Mouse (Mus musculus): ENCODE data around the gene Myadml2. TPM values are rescaled to one million over a fixed set of nuclear protein-coding genes. Genes with fewer than 3 reads are reported as not detected.

Myadml2 gene
- total RNA-seq, 2 experiments from 2014 or later, result 5.9 to 6.0 TPM

DNA sequence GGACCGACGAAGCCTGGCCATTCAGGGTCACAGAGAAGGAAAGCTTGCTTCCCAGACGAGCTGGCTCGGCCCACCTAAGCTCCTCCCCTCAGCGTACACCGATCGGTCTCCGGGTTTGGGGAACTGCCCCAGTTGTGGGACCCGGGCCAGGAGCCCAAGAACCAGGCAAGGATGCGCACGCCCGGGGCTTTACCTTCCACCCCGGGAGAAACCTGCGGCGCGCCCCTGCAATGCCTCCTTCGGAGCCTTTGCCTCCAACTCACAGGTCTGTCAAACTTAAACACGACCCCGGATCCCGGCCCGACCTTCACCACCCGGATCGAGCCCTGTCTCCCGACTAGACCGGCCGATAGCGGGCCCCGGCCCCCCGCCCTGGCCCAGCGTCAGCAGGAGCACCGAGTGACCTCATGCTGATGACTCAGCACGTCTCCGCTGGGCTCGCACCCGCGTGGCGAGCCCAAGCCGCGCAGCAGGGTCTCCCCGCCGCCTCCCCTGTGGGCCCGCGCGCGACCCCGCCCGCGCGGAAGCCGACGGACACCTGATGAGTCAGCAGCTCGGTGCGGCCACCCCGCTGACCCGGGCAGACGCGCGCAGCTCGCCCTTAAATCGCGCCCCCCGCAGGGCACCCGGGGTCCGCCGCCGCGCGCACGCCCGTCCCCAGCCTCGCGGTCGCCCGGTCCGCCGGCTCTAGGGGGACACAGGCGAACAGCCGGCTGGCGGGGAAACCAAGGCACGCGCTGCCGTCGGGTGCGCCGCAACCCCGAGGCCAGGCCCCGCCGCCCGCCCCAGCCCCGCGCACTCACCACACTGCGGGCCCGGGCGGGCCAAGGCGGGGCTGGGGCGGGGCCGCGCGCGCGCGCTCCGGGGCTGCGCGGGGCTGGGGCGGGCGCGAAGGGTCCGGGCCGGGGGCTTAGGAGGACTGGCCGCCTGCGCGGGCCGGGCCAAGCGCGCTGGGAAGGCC is 15.1 kb downstream of the Myadml2 start:
- DNase-seq (ENCODE audit: low spot score in 2 of 2), result peak in 1 of 2 experiments; percentile 69
- intact Hi-C loops (cut with DNase I), result no loop called here

GRCm38 (mm10) chr11:120631726-120632448 is 16.1 kb downstream of the Myadml2 start:
- intact Hi-C loops (cut with DNase I), result no loop called here
- DNase-seq (ENCODE audit: low spot score in 2 of 2), result no peak

DNA sequence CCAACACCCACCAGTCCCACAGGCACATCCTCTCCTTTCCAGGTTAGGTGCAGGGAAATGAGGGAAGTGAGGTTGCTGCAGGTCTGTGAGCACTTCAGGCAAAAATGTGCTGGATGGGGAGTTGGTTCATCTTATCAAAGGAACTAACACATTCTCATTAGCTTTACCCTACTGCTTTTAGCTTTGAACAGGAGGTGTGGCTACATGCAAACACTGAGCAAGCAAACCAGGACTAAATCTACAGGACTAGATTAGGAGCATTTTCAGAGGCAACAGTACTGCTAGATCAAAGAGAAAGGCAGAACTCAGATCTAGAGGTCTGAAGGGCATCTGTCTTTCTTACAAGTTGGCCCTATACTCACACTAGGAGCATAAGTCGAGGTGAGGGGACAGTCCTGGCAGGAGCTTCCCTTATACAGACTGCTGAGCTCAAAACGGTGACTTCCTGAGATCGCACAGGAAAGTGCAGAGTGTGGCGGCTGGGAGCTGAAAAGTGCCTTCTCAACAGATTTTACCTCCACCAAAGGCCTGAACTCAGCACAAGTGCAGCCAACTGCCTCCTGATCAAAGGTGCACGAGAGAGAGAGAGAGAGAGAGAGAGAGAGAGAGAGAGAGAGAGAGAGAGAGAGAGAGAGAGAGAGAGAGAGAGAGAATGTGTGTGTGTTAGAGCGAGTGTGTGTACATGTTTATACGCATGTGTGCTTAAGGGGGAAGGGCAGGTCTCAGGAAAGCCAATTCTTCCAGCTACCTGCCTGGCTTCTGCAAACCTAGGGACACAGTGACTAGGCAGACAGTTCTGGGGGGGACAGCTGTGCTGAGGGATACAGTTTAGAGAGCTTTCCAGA is 16.9 kb downstream of the Myadml2 start:
- intact Hi-C loops (cut with DNase I), result no loop called here
- no peak for DNase-seq (ENCODE audit: low spot score in 2 of 2)

DNA sequence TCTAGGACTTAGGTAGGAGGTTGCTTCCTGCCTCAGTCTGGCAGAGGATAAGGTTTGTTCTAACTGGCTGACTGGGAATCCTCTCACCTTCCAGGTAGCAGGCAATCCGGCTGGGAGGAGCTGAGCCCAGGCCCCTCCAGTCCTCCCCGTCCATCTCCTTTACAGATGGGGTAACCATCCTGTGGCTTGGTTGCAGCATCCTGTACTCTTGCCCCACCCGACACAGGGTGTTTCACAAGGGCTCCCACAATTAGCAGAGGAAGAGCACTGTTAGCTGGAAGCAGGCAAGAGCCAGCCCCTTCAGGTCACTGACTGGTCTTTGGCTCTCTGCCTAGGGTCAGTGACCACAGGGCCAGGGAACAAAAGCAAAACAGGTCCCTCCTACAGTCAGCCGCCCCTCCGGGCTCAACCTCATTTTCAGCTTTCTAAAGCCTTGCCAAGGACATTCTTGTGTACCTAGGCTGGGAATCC is 17.5 kb downstream of the Myadml2 start:
- intact Hi-C loops (cut with DNase I), result no loop called here

GRCm38 (mm10) chr11:120629911-120630310 is 18.0 kb downstream of the Myadml2 start:
- intact Hi-C loops (cut with DNase I), result loop anchor here (5.0 kb wide), 1 partner anchor 82 kb away; the partner anchor contains the start of genes Cenpx and Lrrc45
- DNase-seq (ENCODE audit: low spot score in 2 of 2), result no peak

More for the DNA sequence above, 17.5 kb downstream of the Myadml2 start:
- DNase-seq (ENCODE audit: low spot score in 2 of 2), result peak in 1 of 2 experiments; percentile 1

DNA sequence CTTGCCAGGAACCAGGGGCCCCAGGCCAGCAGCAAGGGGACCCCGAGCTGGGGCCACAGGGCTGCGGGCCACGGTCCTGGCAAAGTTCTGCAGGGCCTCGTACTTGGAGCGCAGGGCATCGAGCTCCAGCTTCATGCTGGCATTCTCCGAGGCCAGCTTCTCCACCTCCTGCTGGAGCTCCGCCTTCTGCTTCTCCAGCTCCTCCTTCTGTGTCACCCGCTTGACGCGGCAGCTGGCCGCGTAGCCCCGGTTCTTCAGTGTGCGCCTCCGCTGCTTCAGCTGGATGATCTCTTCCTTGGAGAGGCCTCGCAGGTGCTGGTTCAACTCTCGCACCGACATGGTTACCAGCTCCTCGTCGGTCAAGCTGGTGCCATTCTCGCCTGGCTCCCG is 18.6 kb downstream of the Myadml2 start:
- intact Hi-C loops (cut with DNase I), result loop anchor here (5.0 kb wide), 1 partner anchor 83 kb away; the partner anchor contains the start of genes Cenpx and Lrrc45
- no peak for DNase-seq (ENCODE audit: low spot score in 2 of 2)

DNA sequence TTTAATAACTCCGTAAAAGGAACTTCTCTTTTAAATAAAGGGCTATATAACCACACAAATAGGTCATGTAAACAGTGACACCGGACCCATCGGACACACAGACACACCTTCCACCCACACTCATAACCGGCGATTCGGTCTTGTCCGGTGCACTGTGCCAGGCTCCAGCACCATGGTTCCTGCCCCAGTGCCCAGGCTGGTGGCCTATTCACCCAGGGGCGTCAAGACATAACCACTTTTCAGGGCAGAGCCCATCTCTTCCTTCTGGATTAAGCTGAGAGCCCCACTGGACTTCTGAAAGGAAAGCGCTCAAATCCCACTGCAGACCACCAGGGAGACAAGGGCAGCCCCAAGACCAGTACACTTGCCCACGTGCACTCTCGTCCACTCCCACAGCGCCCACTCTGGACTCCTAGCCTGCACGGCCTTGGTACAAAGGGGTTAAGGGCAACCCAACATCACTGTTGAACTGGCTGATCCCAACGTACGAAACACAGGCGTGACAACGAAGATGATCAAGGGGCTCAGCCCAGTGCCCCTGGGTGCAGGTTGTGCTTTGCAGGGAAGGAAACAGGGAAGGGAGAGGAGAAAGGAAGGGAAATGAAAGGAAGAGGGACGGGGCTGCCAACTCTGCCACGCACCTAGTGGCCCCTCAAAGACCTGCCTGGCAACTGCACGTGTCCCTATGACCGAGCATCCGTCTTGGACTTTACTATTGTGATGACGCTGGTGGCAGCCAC is 19.2 kb downstream of the Myadml2 start:
- intact Hi-C loops (cut with DNase I), result loop anchor here (5.0 kb wide), 1 partner anchor 84 kb away; the partner anchor contains the start of genes Cenpx and Lrrc45
- no peak for DNase-seq (ENCODE audit: low spot score in 2 of 2)

- intact Hi-C loops (cut with DNase I), result loop anchor here (5.0 kb wide), 1 partner anchor 85 kb away; the partner anchor contains the start of genes Cenpx and Lrrc45
- no peak for DNase-seq (ENCODE audit: low spot score in 2 of 2)
Observed at GRCm38 (mm10) chr11:120627468-120628300, 20.3 kb downstream of the Myadml2 start.

GRCm38 (mm10) chr11:120626785-120627467 is 21.0 kb downstream of the Myadml2 start:
- intact Hi-C loops (cut with DNase I), result loop anchor here (5.0 kb wide), 1 partner anchor 85 kb away; the partner anchor contains the start of genes Cenpx and Lrrc45
- no peak for DNase-seq (ENCODE audit: low spot score in 2 of 2)

DNA sequence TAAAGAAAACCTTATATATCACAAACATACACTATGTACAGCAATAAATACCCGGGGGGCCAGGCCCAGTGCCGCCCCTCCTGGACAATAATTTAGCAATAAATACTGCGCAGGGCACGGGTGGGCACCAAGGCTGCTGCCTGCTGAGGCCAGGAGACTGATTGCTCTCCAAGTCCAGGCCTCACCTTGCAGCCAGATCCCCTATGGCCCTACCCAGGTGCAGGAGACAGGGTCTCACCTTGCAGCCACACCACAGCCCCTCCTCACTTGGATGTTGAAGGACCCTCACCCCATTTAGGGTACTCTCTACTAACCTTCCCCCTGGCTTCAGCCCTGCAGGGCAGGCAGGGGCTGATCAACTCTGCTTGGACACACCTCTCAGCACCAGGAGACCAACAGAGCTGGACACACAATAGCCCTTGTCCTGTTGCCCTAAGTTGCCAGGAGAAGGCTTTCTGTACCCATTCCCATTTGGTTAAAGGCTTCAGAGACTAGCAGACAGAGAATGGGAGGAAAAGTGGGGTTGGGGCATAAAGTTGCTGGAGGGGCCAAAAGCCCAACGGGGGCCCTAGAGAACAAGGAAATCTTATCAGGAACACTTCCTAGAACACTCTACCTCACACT is 22.7 kb downstream of the Myadml2 start, which contains the start of gene Sirt7:
TSS of gene Sirt7 (minus strand) at position 89 of the 624 bp plus-strand sequence.
- DNase-seq (ENCODE audit: low spot score in 2 of 2), result no peak
- intact Hi-C loops (cut with DNase I), result loop anchor here (5.0 kb wide), 1 partner anchor 87 kb away; the partner anchor contains the start of genes Cenpx and Lrrc45

- intact Hi-C loops (cut with DNase I), result loop anchor here (5.0 kb wide), 2 partner anchors 88 to 153 kb away; partner anchors contain the start of genes Cenpx and Lrrc45
- DNase-seq (ENCODE audit: low spot score in 2 of 2), result peak; percentile 83 to 89
Observed at GRCm38 (mm10) chr11:120624680-120625111, 23.3 kb downstream of the Myadml2 start.

DNA sequence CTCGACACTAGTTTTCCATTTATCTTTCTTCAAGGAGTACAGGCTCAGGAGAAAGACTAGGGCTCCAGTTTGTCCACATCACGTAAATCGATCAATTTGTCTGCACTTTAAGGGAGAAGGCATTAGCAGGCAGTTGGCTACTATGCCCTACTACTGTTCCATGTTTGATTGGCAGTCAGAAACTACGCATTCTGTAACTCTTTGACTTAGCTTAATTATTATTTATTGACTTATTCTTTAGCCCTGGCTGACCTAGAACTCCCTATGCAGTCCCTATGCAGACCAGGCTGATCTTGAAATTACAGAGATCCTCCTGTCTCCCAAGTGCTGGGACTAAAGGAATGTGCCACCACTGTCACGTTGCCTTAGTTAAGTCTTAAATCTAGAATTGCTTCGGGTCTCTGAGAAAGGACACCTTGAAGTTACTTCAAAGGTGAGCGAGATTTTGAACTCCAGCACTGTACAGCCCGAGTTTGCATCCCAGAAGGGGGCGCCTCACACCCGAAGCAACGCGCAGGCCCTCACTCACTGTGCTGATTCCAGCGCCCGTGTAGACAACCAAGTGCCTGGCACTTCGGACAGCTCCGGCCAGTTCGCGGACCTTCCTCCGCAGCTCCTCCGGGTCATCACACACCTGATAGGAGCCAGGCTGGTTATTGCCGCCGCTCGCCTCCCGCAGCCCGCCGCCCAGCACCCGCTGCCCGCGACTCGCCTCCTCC is 23.8 kb downstream of the Myadml2 start:
- DNase-seq (ENCODE audit: low spot score in 2 of 2), result peak; percentile 63 to 69
- intact Hi-C loops (cut with DNase I), result loop anchor here (5.0 kb wide), 1 partner anchor 153 kb away; no protein-coding TSS in a partner anchor

DNA sequence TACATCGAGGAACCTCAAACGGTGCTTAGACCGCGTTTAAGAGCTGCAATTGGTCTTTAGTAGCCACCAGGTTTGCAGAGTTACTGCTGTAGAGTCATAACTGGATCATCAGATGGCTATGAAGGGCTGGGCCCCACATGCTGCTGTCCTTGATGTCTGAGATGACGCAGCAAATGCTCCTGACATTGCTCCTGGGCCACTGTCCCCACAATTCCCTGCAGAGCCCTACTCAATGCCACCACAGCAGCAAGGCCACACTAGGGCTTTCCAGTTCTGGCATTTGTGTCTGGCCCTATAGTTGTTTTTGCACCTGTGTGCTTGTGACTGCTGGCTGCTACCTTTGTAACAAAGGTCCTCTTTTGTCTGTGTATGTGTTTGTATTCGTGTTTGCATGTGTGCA is 25.2 kb downstream of the Myadml2 start:
- intact Hi-C loops (cut with DNase I), result loop anchor here (5.0 kb wide), 1 partner anchor 154 kb away; no protein-coding TSS in a partner anchor
- DNase-seq (ENCODE audit: low spot score in 2 of 2), result no peak

GRCm38 (mm10) chr11:120620195-120620594 is 27.8 kb downstream of the Myadml2 start:
- intact Hi-C loops (cut with DNase I), result loop anchor here (5.0 kb wide), 1 partner anchor 157 kb away; no protein-coding TSS in a partner anchor

More at GRCm38 (mm10) chr11:120620195-120620594, 27.8 kb downstream of the Myadml2 start:
- no peak for DNase-seq (ENCODE audit: low spot score in 2 of 2)

Data from left cerebral cortex, postnatal 14 days (tissue).